Mouse (Mus musculus) layer of hippocampus, adult 9-10 months (tissue): Measurements from ENCODE around the gene Galk2.

ENCODE experiments used
- DNase-seq: peaks from one replicate; pipeline ENCODE4 v3.0.0; 2022; ENCODE audit warnings: low spot score

Gene Galk2

DNA sequence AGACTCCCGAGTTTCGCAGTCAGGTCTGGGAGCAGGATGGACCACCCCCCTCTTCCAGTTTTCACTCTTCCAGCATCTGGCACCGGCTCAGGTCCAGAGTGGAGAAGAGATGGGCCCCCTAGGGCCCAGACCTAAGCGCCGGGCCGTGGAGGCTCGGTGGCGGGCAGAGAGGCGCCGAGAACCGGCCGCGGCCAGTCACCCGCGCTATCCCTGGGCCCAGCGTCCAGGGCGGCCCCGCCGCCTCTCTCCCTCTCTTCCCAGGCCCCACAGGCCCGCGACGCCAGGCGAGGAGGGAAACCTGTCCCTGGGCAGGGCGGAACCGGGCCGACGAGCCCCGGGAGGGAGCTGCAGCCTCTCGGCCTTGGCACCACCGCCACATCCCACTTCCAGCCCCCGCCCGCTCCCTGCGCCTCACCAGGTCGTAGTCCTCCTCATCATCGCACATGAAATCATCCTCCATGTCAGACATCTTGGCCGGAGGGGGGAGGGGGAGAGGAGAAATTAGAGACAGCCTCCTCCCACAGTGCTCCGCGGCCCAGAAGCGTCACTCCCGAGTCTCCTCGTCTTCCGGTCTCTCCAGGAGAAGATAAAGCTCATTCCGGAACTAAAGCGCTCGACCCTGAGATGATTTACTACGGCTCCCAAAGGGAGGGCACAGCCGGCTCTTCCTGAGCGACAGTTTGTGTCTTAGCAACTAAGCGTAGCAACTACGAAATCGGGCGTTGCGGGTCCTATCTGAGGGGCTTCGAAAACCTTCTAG is at the start of gene Galk2, which contains the start of gene Cops2:
Galk2 (plus strand) TSS at position 589 of the 760 bp plus-strand sequence.
Cops2 (minus strand) TSS at position 619 of the 760 bp plus-strand sequence.
- DNase-seq = peak; percentile 92

DNA sequence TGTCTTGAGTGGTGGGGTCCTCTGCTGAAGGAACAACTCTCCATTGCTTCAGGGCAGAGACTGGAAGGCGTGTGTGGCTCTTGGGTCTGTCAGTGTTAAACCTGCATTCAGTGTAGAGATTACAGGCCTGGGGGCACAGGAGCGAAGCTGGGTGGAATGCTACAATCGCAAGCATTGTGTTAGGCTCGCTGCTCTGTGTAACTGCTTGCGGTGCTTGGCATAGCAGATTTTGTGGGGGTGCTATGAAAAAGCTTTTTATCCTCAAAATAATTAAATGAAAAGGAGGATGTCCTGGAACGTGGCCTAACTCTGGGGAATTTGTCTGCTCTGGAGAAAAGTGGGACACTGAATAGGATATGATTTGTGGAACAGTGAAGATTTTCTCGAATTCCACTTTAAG is 49.4 kb upstream of the Galk2 start:
- peak; percentile 60 for DNase-seq

DNA sequence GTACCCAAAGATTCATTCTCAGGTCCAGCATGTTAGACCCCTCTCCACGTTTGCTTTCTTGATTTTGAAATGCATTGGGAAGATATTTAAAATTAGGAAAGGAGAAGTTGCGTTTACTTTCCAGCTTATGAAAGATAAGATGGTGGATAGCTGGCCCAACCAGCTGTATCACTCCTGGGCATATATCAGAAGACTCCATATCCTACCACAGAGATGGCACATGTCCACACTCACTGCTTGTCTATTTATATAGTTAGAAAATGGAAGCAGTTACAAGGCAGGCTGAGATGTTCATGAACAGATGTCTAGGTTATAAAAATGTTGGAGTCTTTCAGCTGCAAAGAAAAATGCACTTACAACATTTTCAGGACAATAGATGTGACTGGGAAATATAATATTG is 47.6 kb upstream of the Galk2 start:
- no peak for DNase-seq

DNA sequence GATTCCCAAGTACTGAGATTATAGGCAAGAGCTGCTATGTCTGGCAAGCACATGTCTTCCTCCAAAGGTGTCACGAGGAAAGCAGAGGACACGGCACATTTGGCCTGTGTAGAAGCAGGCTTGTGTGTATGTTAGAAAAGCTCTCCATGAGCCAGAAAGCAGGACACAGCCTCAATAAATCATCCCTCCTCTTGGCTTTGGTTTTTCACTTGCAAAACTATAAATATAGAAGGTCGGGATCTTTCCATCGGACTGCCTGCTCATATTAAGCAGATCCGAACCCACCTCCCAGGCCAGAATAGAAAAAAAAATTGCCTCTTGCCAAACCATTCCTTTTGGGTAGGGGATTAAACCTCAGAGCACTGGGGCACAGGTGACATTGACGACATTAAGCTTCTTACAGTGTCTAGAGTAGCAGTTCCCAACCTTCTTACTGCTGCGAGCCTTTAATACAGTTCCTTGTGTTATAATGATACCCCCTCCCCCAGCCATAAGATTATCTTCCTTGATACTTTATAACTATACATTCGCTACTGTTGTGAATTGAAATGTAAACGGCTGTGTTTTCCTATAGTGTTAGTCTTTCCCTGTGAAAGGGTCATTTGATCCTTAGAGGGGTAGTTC is 44.8 kb upstream of the Galk2 start:
- DNase-seq = no peak

DNA sequence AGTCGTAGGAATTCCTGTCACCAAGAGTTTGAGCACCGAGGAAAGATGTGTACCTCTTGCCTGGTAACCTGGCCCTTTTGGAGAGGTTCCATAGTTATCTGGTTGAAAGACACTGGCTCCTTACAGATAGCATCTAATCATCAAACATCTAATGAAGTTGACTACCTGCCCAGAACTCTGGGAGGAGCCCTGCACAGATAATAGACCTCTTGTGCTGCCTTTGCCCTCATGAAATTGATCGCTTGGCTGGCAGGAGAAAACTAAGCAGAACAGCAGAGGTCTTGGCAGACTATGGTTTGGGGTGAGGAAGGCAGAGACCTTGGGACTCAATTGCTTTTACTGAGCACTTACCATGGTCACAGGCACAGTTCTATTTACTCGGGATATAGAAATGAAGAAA is 38.5 kb upstream of the Galk2 start:
- DNase-seq = no peak

DNA sequence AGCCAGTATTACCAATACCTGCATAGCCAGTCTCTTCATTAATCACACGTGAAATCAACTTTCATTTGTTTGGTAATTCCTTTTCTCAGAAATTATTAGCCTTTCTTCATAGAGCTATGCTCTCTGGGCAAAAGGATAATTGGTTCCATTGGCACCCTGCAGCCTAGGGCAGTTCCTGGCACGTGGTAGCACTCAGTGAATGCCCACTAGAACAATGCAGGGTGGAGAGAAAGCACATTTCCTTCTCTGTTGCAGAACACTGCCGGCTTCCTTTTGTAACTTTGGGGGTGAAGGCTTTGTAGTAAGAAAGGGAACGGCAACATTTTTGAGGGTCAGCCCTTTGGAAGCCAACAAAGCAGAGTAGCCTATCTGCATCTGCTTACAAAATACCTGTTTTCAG is 32.7 kb upstream of the Galk2 start:
- DNase-seq = no peak

DNA sequence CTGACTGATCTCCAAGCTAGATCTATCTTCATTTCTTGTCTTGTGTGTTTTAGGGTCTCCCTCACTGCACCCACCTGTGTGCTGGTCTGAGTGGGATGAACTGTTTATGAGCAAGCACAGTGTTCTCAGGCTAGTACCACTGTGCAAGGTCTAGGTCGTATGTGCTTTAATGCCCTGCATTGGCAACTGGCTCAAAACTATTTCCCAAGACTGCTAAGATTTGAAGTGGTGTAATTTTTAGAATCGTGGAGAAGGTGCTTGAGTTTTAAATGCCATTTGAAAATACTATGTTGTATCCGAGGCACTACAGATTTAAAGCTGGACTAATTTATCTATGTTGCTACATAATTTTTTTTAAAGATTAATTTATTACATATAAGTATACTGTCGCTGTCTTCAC is 31.0 kb upstream of the Galk2 start:
- no peak for DNase-seq

DNA sequence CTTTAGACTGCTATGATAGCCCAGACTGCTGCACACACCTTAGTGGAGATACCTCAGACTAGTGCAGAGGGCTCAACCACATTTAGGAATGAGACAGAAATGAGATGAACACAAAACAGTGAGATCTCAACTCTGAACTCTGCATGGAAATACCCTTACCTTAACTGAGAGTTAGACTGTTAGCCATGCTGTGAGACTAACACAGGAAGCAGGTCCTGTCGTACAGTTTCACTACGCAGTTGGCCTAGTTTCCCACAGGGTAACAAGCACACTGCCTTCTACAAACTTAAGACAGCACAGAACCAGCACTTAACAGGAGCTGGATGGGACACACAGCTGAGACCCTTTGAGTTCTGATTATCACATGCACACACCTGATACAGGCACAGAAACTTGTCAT is 29.0 kb upstream of the Galk2 start:
- no peak for DNase-seq

DNA sequence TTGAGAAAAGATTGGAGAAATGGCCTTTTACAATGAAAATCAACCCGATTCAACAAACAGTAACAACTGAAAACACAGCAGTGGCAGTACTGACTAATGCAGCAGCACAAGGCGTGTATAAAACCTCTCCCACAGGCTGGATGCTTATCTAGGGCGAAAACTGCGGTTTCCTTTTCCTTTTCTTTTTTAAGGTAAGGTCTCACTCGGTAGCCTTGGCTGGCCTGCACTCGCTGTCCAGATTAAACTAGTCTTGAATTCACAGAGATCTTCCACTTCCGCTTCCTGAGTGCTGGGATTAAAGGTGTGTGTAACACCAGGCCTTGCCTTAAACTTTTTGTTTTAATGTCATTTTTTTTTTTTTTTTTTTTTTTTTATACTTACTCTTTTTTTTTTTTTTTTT is 20.8 kb upstream of the Galk2 start:
- DNase-seq = no peak

DNA sequence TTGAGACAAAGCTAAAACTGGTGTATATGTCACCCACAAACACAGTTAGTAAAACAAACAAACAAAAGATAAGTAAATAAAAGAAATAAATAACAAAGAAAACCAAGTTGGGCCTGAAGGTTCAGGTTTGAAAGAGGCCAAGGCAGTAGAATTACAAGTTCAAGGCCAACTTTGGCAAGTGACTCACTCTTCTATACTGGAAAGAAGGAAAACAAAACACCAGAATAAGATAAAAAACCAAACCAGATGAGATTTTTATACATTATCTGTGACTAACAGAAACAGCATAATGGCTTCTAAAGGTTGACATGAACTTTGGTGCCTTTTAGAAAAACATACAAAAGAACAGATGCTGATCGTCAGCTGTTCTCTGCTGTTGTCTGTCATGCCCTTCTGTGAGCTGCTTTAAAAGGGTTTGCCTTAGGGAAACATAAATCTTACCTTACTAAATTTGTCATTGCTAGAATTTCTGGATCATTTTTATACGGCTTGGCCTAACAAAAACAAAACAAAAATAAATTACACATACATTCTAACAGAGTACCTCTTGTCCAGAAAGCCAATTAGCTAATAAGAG is 20.1 kb upstream of the Galk2 start:
- no peak for DNase-seq

DNA sequence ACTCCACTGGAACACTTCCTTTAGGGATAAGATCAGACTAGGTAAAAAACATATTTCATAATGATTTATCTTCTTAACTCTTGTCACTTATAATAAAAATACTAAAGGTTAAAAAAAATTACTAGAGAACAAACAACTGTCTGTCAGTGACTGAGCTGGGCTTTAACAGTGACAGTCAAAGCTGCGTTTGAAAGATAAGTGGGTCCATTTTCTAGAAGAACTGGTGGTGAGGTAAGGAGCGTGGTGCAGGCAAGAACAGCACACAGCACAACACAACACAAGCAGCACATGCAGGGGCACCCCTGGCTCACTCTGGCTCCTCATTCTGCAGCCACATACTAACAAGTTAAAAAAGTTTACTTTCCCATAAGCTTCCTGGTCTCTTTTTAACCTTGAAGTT is 7.7 kb upstream of the Galk2 start:
- DNase-seq = no peak

DNA sequence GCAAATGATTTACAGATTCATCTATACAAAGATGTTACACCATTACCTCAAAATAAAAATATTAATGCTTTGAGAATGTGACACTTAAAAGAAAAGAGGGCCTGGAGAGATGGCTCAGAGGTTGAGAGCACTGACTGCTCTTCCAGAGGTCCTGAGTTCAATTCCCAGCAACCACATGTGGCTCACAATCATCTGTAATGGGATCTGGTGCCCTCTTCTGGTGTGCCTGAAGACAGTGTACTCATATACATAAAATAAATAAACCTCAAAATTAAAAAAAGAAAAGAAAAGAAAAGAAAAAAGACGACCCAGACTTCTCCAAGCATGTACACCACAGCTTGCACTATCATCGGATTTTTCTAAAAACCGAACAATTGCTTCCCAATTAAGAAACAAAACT is 1.2 kb upstream of the Galk2 start:
- DNase-seq = no peak

DNA sequence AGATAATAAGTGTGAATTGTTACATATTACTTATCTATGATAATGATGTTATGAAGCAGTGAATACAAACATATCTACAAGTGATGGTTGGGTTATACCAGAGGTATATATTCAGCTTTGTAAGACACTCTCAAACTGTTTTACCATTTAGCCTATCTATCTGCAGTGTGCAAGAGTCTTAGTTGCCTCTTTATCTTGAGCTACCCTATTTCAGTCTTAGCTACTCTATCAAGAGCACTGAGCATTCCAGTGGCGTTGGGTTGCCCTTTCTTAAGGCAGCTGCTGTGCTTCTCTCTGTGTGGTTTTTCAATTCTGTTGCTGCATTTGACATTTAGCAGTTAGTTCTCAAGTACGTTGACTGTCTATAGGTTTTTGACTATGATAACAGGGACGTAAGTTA is 4.9 kb downstream of the Galk2 start:
- DNase-seq = no peak

DNA sequence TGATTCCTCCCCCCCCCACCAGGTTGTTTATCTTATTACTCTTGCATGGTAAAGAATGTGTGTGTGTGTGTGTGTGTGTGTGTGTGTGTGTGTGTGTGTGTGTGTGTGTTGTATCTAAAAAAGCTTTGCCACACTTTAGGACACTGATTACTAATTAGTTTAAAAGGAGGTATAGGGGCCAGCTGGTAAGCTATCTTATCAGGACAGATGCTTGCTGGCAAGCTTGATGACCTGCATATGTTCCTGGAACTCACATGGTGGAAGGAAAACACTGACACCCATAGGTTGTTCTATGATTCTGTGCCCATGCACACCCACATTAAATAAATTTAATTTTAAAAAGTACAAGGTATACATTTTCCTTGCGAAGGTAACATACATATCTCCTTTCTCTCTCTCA is 5.6 kb downstream of the Galk2 start:
- DNase-seq = no peak

DNA sequence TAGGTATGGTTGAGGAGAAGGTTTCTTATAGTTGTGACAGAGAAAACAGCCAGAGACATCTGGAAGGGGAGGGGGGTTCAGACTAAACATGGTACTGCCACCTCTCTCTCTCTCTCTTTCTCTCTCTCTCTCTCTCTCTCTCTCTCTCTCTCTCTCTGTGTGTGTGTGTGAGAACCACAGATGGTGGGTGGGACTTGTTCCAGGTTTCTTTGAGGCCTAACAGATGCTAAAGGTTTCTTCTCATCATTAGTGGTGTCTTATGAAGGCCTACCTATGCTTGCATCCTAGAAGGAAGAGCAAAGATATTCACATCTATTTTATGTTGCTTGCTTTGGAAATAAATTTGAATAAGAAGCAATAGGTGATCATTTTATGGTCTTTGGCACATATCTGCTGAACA is 6.7 kb downstream of the Galk2 start:
- no peak for DNase-seq

DNA sequence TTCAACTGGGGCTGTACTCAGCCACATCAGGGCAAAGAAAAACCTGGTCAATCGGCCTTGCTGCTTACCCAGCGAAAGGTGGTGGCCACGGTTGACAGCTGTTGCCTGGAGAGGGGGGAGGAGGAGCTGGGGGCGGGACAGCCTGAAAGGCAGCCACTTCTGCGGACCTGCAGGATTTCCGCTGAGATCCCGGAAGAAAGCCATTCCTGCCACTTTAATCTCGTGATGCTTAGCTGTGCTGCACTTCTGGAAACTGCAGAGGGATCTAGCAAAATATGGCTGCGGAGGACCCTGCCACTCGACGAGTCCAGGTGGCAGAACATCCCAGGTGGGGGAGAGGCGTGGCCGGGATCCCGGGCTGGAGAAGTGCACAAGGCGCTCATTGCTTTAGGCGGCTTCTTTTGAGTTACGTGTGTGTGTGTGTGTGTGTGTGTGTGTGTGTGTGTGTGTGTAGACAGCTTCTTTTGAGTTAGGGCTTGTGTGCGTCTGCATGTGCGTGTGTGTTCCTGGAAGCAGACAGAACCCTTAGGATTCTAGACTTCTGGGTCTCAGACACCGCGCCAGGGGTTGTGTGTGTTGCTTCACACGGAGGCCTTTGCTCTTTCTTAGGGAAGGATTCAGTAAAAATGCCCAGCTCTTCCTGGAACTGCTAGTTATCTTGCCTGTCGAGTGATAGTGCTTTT is 7.3 kb downstream of the Galk2 start:
- DNase-seq = no peak

DNA sequence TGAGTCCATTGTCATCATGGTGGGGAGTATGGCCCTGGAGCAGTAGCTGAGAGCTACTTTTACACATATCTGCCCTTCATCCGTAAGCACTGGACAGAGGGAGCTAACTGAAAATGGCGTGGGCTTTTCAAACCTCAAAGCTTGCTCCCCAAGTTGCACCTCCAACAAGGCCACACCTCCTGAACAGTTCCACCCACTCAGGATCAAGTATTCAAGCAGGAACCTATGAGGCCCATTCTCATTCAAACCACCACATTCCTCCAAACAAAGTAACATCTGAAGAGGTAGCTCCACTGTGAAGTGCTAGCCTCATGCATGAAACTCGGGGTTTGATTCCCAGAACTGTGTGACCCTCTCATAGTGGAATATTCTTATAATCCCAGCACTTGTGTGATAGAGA is 9.4 kb downstream of the Galk2 start:
- DNase-seq = no peak

DNA sequence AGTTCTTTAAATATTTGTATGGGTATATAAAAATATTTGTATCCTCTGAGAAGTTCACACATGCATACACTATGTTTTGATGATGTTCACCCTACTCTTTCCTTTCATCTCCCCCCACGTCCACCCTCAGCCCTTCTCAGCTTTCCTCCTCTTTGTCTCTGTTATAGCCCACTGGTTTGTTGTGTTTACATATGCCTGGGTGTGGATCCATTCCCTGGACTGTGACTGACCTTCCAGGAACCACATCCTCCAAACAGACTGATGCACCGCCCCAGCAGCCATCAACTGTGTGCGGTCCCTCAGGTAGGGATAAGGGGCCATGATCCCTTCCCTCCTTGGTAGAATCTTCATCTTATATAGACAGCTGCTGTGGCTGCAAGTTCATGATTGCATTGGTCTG is 11.2 kb downstream of the Galk2 start:
- DNase-seq = no peak

DNA sequence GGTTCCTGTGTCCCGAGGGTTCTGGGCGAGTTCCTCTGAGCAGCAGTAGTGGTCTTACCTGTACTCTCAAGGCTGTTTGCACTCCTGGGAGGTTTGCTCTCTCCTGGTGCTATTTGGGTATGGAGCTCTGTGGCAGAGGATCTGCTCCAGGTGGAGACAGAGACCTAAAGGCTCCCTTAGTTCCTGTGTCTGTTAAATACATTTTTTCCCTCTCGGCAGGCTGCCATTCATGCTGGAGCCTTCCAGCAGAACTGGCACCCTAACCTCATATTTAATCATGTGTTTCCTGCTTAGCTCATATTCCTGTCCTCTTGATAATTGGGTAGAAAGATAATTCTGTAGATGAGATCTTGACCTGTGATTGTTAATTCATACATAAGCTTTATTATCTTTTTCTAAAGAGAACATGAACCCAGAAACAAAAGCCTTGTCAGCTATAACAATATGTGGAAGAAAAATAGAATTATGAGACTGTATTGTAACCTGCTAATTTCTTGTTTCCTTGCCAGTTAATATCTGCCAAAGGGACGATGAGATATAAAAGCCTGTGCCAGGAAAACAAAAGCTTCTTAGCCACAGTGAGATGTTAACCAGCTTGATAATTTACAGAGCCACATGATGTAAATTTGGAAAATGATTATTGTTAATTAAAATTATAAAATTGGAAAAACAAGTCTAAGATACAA is 27.1 kb downstream of the Galk2 start:
- no peak for DNase-seq

DNA sequence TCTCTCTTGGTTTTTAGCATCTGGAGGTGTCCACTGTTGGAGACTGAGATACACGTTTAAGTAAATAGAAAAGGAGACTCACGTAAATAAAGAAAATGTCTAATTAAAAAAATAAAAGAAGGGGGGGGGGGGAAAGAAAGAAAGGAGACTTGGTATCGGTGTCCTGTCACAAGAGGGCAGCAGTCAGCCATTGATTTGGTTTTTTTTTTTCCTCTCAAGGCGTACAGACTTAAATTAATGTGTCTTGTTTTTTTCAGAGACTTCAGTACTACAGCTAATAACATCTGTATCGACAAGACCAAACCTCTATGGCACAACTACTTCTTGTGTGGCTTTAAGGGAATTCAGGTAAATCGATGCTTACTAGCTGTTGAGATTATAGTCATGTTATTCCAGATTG is 34.2 kb downstream of the Galk2 start:
- DNase-seq = no peak

DNA sequence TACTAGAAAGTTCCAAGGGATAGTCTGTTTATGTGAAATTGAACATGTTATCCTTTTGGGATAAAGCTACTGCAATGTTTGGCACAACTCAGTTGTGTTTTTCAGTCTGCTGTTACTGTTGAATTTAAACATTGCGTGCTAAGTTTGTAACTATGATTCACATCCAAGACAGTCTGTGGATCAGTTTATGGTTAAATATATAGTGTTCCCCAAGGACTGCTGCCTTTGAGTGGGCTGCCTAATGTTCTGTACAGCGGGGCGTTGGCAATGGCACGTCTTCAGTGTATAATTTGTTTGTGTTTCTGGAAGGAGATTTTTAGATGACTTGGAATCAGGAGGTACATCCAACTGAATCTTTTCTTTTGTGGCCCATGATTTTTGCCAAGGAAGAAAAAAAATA is 36.2 kb downstream of the Galk2 start:
- no peak for DNase-seq

DNA sequence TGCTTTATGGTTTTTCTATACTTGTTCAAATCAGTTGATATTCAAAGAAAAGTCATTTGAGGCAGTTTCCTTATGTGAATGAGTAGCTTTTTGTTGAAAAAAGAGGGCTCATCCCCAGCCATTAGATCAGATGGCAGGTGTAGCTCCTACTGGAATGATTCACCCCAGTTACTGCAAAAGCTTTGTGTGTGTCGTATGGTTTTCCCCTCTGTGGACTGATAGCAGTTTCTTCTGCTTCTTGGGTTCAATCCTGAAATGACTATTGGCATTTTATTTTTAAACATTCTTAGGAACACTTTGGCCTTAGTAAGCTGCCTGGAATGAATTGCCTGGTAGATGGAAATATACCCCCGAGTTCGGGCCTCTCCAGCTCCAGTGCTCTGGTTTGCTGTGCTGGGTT is 37.4 kb downstream of the Galk2 start:
- no peak for DNase-seq
